Mouse (Mus musculus) layer of hippocampus, adult 2 months (tissue): ENCODE measurements at regions not wholly inside any gene's neighbourhood (a gene's known extent, or its start where the extent isn't known, plus 50 kb on each side); places are given as distances from the start of the nearest gene placed in this dataset.

ENCODE experiments used
- DNase-seq, 2 experiments: peaks; one replicate each; pipeline ENCODE4 v3.0.0; 2022; ENCODE audit warnings: low spot score in 2 of 2
- H3K27ac ChIP-seq: fragments of 200-600 bp; 2 replicates; pipeline ENCODE4 v1.8.1; 2022
- H3K4me3 ChIP-seq: fragments of 200-600 bp; 2 replicates; pipeline ENCODE4 v1.8.1; 2022; ENCODE audit warnings: mild to moderate bottlenecking
- CTCF ChIP-seq: fragments of 200-600 bp; conservative IDR thresholded peaks from 2 replicates; pipeline ENCODE4 v1.8.1; 2022; ENCODE audit warnings: antibody characterized with exemption, mild to moderate bottlenecking, moderate library complexity

- TF ChIP-seq CTCF, result no peak
- H3K27ac ChIP-seq, result no peak overlapping the region
Observed at GRCm38 (mm10) chr3:39575200-39575599, 688.5 kb downstream of the Fat4 start.

DNA sequence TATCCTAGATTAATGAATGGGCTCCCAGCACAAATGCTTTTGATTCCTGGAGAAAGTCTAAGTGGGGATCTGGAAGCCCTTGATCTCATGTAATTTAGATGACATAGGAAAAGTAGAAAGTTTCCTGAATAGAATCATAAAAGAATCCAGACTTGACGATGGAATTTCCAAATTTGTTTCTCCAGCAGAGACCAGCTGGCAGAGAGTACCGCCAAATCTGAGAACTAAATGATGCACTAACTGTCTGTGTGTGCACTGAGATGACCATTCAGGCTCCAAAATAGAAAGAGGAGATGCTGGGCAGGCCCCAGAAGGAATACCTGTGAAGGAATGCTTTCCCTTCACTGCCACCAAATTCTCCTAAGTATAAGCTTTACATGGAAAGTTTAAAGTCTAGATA is 704.6 kb downstream of the Fat4 start:
- no peak for DNase-seq
- H3K27ac ChIP-seq, result no peak overlapping the region
- no peak overlapping the region for H3K4me3 ChIP-seq
- no peak for TF ChIP-seq CTCF

More at GRCm38 (mm10) chr3:39575200-39575599, 688.5 kb downstream of the Fat4 start:
- no peak for DNase-seq
- H3K4me3 ChIP-seq, result no peak overlapping the region

GRCm38 (mm10) chr3:39592349-39593117 is 705.8 kb downstream of the Fat4 start:
- Histone ChIP-seq H3K27ac (no peak overlapping the region), H3K4me3 (no peak overlapping the region)
- no peak for TF ChIP-seq CTCF
- peak in 1 of 2 experiments; percentile 5 for DNase-seq

DNA sequence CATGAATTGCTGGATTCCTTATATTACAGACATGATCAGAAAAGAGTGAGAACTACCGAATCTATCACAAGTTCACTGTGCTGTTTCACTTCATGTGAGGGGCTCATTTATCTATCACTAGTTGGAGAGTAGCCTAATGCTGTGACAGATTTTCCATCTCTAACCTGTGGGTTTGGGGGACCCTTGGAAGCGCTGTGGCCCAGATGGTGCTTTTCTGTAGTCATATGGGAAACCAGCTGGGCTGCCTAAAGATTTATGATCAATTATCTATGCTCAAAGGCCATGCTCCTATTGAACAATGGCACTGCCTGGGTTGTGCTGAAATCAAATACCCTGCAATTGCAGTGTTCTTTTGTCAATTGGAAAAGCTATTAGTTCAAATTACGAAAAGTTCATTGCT is 723.2 kb downstream of the Fat4 start:
- Histone ChIP-seq H3K4me3 (no peak overlapping the region), H3K27ac (no peak overlapping the region)
- DNase-seq, result peak in 1 of 2 experiments; percentile 17
- TF ChIP-seq CTCF, result no peak

GRCm38 (mm10) chr3:39612408-39612807 is 725.7 kb downstream of the Fat4 start:
- Histone ChIP-seq H3K4me3 (no peak overlapping the region), H3K27ac (no peak overlapping the region)
- no peak for TF ChIP-seq CTCF
- DNase-seq, result no peak

DNA sequence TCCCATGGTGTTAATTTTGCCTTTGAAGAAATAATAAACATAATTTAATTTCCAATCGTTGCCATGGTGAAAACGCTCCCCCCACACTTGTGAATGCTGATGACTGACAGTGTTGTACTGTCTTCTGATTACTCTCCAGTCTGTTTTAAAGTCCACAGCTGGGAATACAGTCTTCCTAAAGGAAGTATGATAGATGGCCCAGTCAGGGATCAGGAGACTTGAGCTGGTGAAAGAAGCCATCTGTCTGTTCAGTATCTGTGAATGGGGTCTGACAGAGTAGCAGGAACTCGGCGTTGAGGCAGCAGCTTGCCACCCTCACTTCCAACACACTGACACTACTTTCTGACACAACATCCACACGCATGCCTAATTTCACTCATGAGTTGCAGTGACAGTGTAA is 751.2 kb downstream of the Fat4 start:
- H3K4me3 ChIP-seq, result no peak overlapping the region
- no peak for TF ChIP-seq CTCF
- DNase-seq, result no peak
- H3K27ac ChIP-seq, result no peak overlapping the region

- no peak for DNase-seq
- Histone ChIP-seq H3K4me3 (no peak overlapping the region), H3K27ac (no peak overlapping the region)
- no peak for TF ChIP-seq CTCF
Observed at GRCm38 (mm10) chr3:39643194-39643593, 756.5 kb downstream of the Fat4 start.

DNA sequence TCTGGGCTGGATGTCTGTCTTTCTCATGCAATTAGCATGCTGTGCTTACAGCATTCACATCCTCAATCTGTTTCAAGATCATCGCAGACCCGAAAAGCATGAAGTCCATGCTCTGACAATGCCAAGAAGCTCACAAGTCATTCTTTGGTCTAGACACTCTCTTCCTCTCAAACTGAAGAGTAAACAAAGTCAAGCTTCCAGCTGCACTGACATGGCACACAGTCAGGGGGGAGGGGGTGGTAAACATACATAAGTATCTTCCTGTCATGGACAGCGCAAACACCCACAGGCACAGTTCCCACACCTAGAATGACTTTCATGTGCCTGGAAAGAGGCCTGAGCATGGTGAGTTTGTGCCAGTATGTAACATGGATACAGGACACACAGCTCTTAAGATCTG is 780.1 kb downstream of the Fat4 start:
- no peak for DNase-seq
- no peak for TF ChIP-seq CTCF
- H3K4me3 ChIP-seq, result no peak overlapping the region
- H3K27ac ChIP-seq, result no peak overlapping the region

GRCm38 (mm10) chr3:39669145-39669544 is 782.4 kb downstream of the Fat4 start:
- DNase-seq, result no peak
- no peak for TF ChIP-seq CTCF
- H3K27ac ChIP-seq, result no peak overlapping the region
- H3K4me3 ChIP-seq, result no peak overlapping the region

DNA sequence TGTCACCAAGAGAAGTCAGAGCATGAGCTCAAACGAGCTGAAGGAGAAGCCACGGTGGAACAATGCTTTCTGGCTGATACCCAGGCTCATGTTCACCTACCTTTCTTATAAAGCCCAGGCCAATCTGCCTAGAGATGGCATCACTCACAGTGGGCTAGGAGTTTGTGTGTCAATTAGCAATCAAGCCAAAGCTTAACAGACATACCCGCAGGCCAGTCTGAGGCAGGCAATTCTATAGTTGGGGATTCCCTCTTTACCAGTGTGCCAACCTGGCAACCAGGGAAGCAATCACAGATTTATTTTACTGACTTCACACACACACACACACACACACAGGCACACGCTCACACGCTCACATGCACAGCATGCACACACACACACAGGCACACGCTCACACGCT is 787.3 kb downstream of the Fat4 start:
- DNase-seq, result no peak
- no peak for TF ChIP-seq CTCF
- no peak overlapping the region for H3K4me3 ChIP-seq
- H3K27ac ChIP-seq, result no peak overlapping the region

- no peak overlapping the region for H3K4me3 ChIP-seq
- no peak for DNase-seq
- TF ChIP-seq CTCF, result no peak
- H3K27ac ChIP-seq, result no peak overlapping the region
Observed at GRCm38 (mm10) chr3:39674927-39675326, 788.2 kb downstream of the Fat4 start.

- Histone ChIP-seq H3K4me3 (no peak overlapping the region), H3K27ac (no peak overlapping the region)
- DNase-seq, result no peak
- peak; percentile 58 for TF ChIP-seq CTCF
Observed at GRCm38 (mm10) chr3:39705610-39706009, 818.9 kb downstream of the Fat4 start.

GRCm38 (mm10) chr3:39712795-39713709 is 818.0 kb upstream of the Intu start:
- no peak for DNase-seq
- no peak for TF ChIP-seq CTCF
- H3K27ac ChIP-seq, result no peak overlapping the region
- no peak overlapping the region for H3K4me3 ChIP-seq
